Mouse (Mus musculus): ENCODE data around the gene Arl13b. TPM values are rescaled to one million over a fixed set of nuclear protein-coding genes. Genes with fewer than 3 reads are reported as not detected.

Gene Arl13b
- total and polyA plus RNA-seq, 2 experiments: 1.3 to 12.6 TPM

DNA sequence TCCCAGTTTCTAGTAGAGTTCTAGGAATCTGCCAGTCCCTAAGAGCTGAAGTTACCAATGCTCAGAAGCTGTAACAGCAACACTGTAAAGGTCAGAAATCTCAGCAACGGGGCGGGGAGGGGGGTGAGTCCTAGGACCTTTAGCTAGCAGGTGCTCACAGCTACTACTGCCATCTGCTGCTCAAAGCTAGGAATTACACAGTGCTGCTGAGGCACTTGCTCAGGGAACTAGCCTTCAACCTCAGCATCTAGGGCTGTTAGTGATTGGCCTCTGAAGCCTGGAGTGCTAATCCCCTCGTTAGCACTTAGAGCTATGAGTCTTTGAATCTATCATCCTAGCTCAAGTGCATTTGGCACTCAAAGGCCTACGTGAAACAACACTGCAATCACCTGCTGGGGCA, 14.4 kb downstream of the Arl13b start:
- Histone ChIP-seq H3K4me1 (ENCODE audit: control insufficient read depth, insufficient read depth, low read length) (no peaks in the 10 kb centered on the region), H3K27ac (replicated peaks; ENCODE audit: insufficient read depth, low read depth, low read length) (no peak overlapping the region), H3K9ac (ENCODE audit: low read depth, low read length) (no peak overlapping the region), H3K36me3 (ENCODE audit: control insufficient read depth, insufficient read depth, low read length) (no peaks in the 10 kb centered on the region), H3K4me3 (ENCODE audit: insufficient read depth, low read depth, low read length) (no peak overlapping the region; the same call in 1 of the 2 replicates), H3K79me2 (ENCODE audit: control insufficient read depth, insufficient read depth, low read length) (peaks cover 6% of the 10 kb centered on the region; the same call in 1 of the 2 replicates), H3K27me3 (ENCODE audit: control insufficient read depth, insufficient read depth, low read length) (no peaks in the 10 kb centered on the region)
- no peak for TF ChIP-seq POLR2A (IDR thresholded peaks at IDR 0.05; ENCODE audit: extremely low read depth, insufficient read depth, low read length)
- TF ChIP-seq CTCF (IDR thresholded peaks at IDR 0.05; ENCODE audit: low read depth, low read length): peak; percentile 81
- 19% methylated on average over 4 of the region's 4 CpGs for WGBS
- DNase-seq (ENCODE audit: extremely low read depth, low read depth, low spot score): peak; percentile 27

DNA sequence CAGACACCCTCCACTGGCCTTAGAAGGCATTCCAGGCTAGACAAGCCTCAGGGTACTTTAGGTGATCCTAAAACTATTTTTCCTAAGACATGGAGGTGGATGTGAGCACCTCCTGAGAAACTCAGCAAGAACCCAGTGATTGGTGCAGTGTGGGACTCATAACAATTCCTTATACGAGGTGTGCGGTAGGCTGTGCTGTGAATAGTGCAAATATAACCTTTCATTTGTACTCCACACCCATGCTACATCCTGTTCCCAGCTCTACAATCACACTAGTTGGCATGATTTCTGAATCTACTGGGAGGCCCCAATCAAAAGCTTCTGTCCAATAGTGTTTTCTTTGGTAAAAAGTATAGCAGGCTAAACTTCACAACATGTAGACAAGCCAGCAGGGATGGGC, 14.8 kb downstream of the Arl13b start:
- Histone ChIP-seq H3K9ac (ENCODE audit: low read depth, low read length) (no peak overlapping the region), H3K79me2 (ENCODE audit: control insufficient read depth, insufficient read depth, low read length) (peaks cover 6% of the 10 kb centered on the region; the same call in 1 of the 2 replicates), H3K36me3 (ENCODE audit: control insufficient read depth, insufficient read depth, low read length) (no peaks in the 10 kb centered on the region), H3K4me1 (ENCODE audit: control insufficient read depth, insufficient read depth, low read length) (no peaks in the 10 kb centered on the region), H3K27me3 (ENCODE audit: control insufficient read depth, insufficient read depth, low read length) (no peaks in the 10 kb centered on the region), H3K27ac (replicated peaks; ENCODE audit: insufficient read depth, low read depth, low read length) (no peak overlapping the region), H3K4me3 (ENCODE audit: insufficient read depth, low read depth, low read length) (no peak overlapping the region)
- whole genome bisulfite sequencing: 50% methylated on average over 2 of the region's 2 CpGs
- no peak for DNase-seq (ENCODE audit: extremely low read depth, low read depth, low spot score)
- TF ChIP-seq CTCF (IDR thresholded peaks at IDR 0.05; ENCODE audit: low read depth, low read length): no peak
- no peak for TF ChIP-seq POLR2A (IDR thresholded peaks at IDR 0.05; ENCODE audit: extremely low read depth, insufficient read depth, low read length)

DNA sequence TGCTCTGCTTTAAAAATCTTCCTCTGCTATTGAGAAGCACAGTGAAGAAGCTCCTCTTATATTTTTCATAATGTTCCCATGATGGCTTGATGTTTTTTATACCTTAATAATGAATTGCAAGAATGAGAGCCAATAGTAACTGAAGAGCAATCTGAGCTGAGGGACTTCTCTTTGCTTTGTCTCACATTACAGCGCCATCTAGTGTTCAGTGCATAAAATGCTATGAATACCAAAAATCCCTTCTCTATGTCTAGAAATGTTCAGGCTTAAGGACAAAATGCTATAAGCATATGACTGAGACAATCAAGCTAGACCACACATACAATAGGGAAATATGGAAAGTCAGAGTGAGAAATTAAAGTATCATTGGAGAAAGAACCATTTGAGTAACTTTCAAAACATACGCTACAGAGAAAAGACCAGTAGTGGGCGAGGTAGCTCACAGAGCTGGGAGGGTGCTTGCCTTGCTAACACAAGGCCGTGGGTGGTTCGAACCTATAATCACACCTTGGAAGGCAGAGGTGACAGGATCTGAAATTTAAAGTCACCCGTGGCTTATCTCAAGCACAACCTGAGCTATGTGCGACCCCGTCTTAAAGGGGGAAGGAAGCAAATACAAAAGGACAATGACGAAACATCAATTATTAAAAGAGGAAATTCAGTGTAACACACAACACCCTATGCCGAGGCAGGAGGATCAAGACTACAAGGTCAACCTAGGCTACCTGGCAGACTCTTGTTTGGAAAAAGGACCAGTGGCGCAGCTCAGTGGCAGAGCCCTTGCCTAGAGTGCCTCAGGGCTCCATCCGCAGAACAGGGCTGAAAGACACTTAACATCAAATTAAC, 20.5 kb downstream of the Arl13b start:
- H3K79me2 ChIP-seq (ENCODE audit: control insufficient read depth, insufficient read depth, low read length): no peaks in the 10 kb centered on the region
- no peak overlapping the region for H3K9ac ChIP-seq (ENCODE audit: low read depth, low read length)
- no peak overlapping the region for H3K27ac ChIP-seq (replicated peaks; ENCODE audit: insufficient read depth, low read depth, low read length)
- no peaks in the 10 kb centered on the region for H3K27me3 ChIP-seq (ENCODE audit: control insufficient read depth, insufficient read depth, low read length)
- TF ChIP-seq CTCF (IDR thresholded peaks at IDR 0.05; ENCODE audit: low read depth, low read length) (peak; percentile 55), POLR2A (IDR thresholded peaks at IDR 0.05; ENCODE audit: extremely low read depth, insufficient read depth, low read length) (no peak)
- DNase-seq (ENCODE audit: extremely low read depth, low read depth, low spot score): peak; percentile 43
- WGBS: 72% methylated on average over 12 of the region's 12 CpGs
- H3K4me1 ChIP-seq (ENCODE audit: control insufficient read depth, insufficient read depth, low read length): no peaks in the 10 kb centered on the region
- peaks cover 3% of the 10 kb centered on the region; the same call in 1 of the 2 replicates for H3K36me3 ChIP-seq (ENCODE audit: control insufficient read depth, insufficient read depth, low read length)
- no peak overlapping the region for H3K4me3 ChIP-seq (ENCODE audit: insufficient read depth, low read depth, low read length)

DNA sequence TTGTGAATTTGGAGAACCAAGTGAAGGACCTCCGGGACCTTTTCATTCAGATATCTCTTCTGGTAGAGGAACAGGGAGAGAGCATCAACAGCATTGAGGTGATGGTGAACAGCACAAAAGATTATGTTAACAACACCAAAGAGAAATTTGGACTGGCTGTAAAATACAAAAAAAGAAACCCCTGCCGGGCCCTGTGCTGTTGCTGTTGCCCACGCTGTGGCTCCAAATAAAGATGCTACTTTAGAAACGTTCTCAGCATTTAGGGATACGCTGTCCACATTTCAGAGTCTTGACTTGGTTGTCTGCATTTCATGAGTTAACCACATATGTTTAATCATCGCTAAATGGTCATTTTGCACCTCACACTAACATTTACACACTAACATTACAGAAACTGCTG, 24.4 kb downstream of the Arl13b start:
- no peaks in the 10 kb centered on the region for H3K79me2 ChIP-seq (ENCODE audit: control insufficient read depth, insufficient read depth, low read length)
- H3K9ac ChIP-seq (ENCODE audit: low read depth, low read length): no peak overlapping the region
- no peaks in the 10 kb centered on the region for H3K4me1 ChIP-seq (ENCODE audit: control insufficient read depth, insufficient read depth, low read length)
- no peak overlapping the region for H3K4me3 ChIP-seq (ENCODE audit: insufficient read depth, low read depth, low read length)
- no peak for DNase-seq (ENCODE audit: extremely low read depth, low read depth, low spot score)
- TF ChIP-seq CTCF (IDR thresholded peaks at IDR 0.05; ENCODE audit: low read depth, low read length) (no peak), POLR2A (IDR thresholded peaks at IDR 0.05; ENCODE audit: extremely low read depth, insufficient read depth, low read length) (no peak)
- WGBS: 94% methylated on average over 6 of the region's 6 CpGs
- H3K27me3 ChIP-seq (ENCODE audit: control insufficient read depth, insufficient read depth, low read length): no peaks in the 10 kb centered on the region
- peaks cover 3% of the 10 kb centered on the region; the same call in 1 of the 2 replicates for H3K36me3 ChIP-seq (ENCODE audit: control insufficient read depth, insufficient read depth, low read length)
- H3K27ac ChIP-seq (replicated peaks; ENCODE audit: insufficient read depth, low read depth, low read length): no peak overlapping the region

DNA sequence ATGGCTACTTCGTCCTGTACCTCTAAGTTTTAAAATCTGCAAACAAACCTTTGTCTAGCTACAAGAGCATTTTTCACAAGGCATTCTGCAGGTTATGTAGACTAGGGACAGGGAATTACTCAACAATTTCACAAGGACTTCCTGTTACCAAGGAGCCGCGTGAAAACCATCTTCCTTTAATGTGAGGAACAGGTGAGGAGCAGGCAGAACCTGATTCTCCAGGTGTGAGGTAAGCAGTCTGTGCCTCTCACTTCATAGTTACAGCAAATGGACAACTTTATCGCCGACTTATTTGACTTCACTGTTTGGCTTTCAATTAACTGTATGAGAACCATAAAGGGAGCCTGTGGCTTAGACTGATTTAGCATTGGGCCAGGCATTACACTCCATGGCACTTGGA, 32.3 kb downstream of the Arl13b start, which contains the start of gene Stx19:
Gene Stx19, plus strand, starts transcription at position 186 of the 400 bp plus-strand sequence.
- Histone ChIP-seq H3K27ac (replicated peaks; ENCODE audit: insufficient read depth, low read depth, low read length) (no peak within 1 kb of the TSS), H3K9ac (ENCODE audit: low read depth, low read length) (no peak within 1 kb of the TSS), H3K4me3 (ENCODE audit: insufficient read depth, low read depth, low read length) (no peak within 1 kb of the TSS), H3K4me1 (ENCODE audit: control insufficient read depth, insufficient read depth, low read length) (no peaks in the 10 kb centered on the region), H3K27me3 (ENCODE audit: control insufficient read depth, insufficient read depth, low read length) (no peaks in the 10 kb centered on the region), H3K36me3 (ENCODE audit: control insufficient read depth, insufficient read depth, low read length) (peaks cover 5% of the 10 kb centered on the region), H3K79me2 (ENCODE audit: control insufficient read depth, insufficient read depth, low read length) (no peaks in the 10 kb centered on the region)
- no peak for DNase-seq (ENCODE audit: extremely low read depth, low read depth, low spot score)
- TF ChIP-seq POLR2A (IDR thresholded peaks at IDR 0.05; ENCODE audit: extremely low read depth, insufficient read depth, low read length) (no peak), CTCF (IDR thresholded peaks at IDR 0.05; ENCODE audit: low read depth, low read length) (no peak)
- WGBS: 64% methylated on average over 5 of the region's 5 CpGs

DNA sequence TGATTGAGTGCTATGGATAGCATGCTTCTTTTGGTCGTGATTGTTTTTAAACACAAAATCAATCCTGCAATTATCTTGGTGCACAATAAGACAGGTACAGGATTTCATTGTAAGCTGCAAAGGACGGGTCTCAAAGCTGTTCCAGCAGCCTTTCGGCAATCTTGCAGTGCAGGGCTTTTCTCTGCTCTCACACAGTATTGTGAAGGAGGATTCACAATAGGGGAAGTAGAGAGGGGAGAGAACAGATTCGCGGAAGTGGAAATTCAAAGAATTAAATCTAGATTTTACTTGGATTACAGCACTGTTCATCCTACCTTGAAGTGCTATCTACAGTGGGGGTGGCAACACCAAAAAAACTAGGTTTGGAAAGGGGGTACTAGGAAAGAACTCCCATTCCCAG, 33.0 kb downstream of the Arl13b start:
- 89% methylated on average over 5 of the region's 5 CpGs for WGBS
- H3K36me3 ChIP-seq (ENCODE audit: control insufficient read depth, insufficient read depth, low read length): peaks cover 5% of the 10 kb centered on the region
- H3K4me1 ChIP-seq (ENCODE audit: control insufficient read depth, insufficient read depth, low read length): no peaks in the 10 kb centered on the region
- no peak overlapping the region for H3K4me3 ChIP-seq (ENCODE audit: insufficient read depth, low read depth, low read length)
- H3K27me3 ChIP-seq (ENCODE audit: control insufficient read depth, insufficient read depth, low read length): no peaks in the 10 kb centered on the region
- TF ChIP-seq CTCF (IDR thresholded peaks at IDR 0.05; ENCODE audit: low read depth, low read length): no peak
- TF ChIP-seq POLR2A (IDR thresholded peaks at IDR 0.05; ENCODE audit: extremely low read depth, insufficient read depth, low read length): no peak
- no peaks in the 10 kb centered on the region for H3K79me2 ChIP-seq (ENCODE audit: control insufficient read depth, insufficient read depth, low read length)
- no peak for DNase-seq (ENCODE audit: extremely low read depth, low read depth, low spot score)
- no peak overlapping the region for H3K9ac ChIP-seq (ENCODE audit: low read depth, low read length)
- H3K27ac ChIP-seq (replicated peaks; ENCODE audit: insufficient read depth, low read depth, low read length): no peak overlapping the region
